Mouse (Mus musculus) forebrain, embryonic 11.5 days (tissue): ENCODE data around the gene Rnf214. TPM values are rescaled to one million over a fixed set of nuclear protein-coding genes. Genes with fewer than 3 reads are reported as not detected.

Experiments used
- ATAC-seq: fragments of 200-750 bp; cut with Nextera tagmentation; replicated peaks from 2 replicates; pipeline ENCODE4 v1.8.0; 2017; ENCODE audit warnings: moderate TSS enrichment; ENCODE audit not compliant: low FRiP score
- DNase-seq: peaks from one replicate; pipeline ENCODE4 v3.0.0-alpha.2; 2017; ENCODE audit warnings: low spot score
- H3K27ac ChIP-seq: fragments of 300-500 bp; sonication (generic); 2 replicates; pipeline ENCODE4 v1.5.1; 2014; ENCODE audit warnings: low read depth, low read length
- H3K27me3 ChIP-seq: fragments of 300-500 bp; sonication (generic); 2 replicates; pipeline ENCODE4 v1.6.1; 2014; ENCODE audit warnings: mild to moderate bottlenecking, low read length, mixed read lengths; ENCODE audit not compliant: control insufficient read depth, insufficient read depth
- H3K36me3 ChIP-seq: fragments of 300-500 bp; sonication (generic); 2 replicates; pipeline ENCODE4 v1.6.1; 2014; ENCODE audit warnings: mild to moderate bottlenecking, low read length, moderate library complexity, mixed read lengths; ENCODE audit not compliant: control insufficient read depth, insufficient read depth
- H3K4me1 ChIP-seq: fragments of 300-500 bp; sonication (generic); replicated peaks from 2 replicates; pipeline ENCODE4 v1.6.1; 2014; ENCODE audit warnings: low read length, mixed read lengths; ENCODE audit not compliant: control insufficient read depth, insufficient read depth
- H3K4me2 ChIP-seq: fragments of 300-500 bp; sonication (generic); 2 replicates; pipeline ENCODE4 v1.6.1; 2014; ENCODE audit warnings: low read depth, mild to moderate bottlenecking, low read length, moderate library complexity, mixed read lengths; ENCODE audit not compliant: severe bottlenecking
- H3K4me3 ChIP-seq: fragments of 300-500 bp; sonication (generic); 2 replicates; pipeline ENCODE4 v1.5.1; 2014; ENCODE audit warnings: low read depth, low read length
- H3K9ac ChIP-seq: fragments of 300-500 bp; sonication (generic); 2 replicates; pipeline ENCODE4 v1.6.1; 2014; ENCODE audit warnings: low read length
- H3K9me3 ChIP-seq: fragments of 300-500 bp; sonication (generic); 2 replicates; pipeline ENCODE4 v1.6.1; 2016; ENCODE audit warnings: low read length, mixed read lengths; ENCODE audit not compliant: control insufficient read depth
- WGBS: fragments of 180-500 bp; shearing (Covaris S2); extraction: QIAGEN DNeasy Blood & Tissue Kit; methylation state at CpG from one replicate; pipeline ENCODE4 v1.1.7; 2014; 5-methylcytosine and 5-hydroxymethylcytosine counted together
- polyA plus RNA-seq: library from polyadenylated mRNA; unstranded; fragments of >200 nt; fragmentation: Nextera tagmentation; extraction: Ambion mirVana; gene quantifications from 2 replicates; pipeline ENCODE4 v1.2.1, GENCODE M21; 2014

Gene Rnf214
- polyA plus RNA-seq: 80.6 and 90.6 TPM in 2 replicates

DNA sequence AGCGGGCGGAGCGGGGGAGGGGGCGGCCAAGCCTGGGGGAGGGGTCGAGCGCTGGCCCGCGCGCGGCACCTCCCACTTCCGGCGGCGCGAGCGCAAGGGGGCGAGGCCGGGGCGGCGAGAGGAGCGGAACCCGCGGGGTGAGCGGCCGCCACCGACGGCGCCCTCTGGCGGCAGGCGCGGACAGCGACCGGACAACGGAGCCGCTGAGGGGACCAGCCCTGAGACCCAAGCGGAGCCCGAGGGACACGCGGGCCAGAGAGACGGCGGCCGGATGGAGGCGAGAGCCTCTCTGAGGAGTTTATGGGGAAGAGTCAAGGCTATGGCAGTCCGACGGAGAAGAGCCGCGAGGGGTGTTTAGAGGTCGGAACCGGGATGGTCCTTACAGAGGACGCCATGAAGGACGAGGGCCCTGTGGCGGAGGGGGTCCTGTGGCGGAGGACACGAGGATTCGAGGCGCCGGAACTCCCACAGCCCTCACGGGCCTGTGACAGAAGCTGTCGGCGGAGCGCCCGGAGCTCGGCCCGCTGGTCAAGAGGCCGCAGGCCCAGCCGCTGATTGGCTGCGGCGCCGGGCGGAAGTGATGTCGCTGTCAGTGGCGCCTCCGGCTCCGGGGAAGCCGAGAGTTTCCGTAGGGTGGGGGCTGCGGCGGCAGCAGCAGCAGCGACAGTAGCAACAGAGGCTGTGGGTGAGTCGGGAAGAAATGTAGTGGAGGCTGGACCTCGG lies at the start of gene Rnf214, which contains the start of gene Pcsk7:
TSS of gene Rnf214 (minus strand) at position 557 of the 723 bp plus-strand sequence.
TSS of gene Pcsk7 (plus strand) at position 143 of the 723 bp plus-strand sequence.
- H3K9ac ChIP-seq: peak within 1 kb of the TSS; percentile 87

DNA sequence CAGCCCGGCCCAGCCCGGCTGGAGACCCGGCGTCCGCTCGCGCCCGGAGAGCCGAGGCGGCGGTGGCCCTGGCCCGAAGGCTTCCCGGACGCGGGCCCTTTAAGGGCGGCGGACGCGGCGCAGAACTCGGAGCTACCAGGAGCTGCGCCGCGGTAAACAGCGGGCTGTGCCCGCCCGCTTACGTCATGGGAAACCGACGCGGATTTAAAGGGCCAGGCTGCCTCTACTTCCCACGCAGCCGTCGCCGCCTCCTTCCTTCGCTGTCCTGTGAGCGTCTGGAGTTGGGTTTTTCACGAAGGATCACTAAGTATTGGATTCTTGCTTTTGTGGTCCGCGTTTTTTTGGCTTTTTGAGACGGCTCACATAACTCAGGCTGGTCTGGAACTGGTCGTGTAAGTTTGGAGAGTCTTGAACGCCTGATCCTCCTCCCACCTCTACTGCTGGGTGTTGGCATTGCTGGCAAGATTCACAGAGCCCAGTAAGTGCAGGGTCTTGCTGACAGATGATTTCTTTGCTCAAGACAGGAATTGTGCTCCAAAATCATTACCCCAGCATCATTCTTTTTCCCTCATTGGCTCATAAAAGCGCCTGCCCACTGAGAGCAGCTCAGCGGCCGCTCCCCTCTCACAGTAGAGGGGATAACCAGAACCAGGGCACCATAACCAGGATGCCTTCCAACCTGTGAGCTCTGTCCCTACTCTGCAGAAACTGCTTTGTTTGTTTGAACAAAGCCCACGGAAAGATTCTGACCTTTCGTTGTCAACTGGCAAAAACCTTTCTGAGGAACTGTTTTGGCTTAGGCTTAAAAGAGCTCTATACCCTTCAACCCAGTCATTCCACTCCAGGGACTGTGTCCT lies 48.6 kb upstream of the Rnf214 start, which contains the start of gene Sidt2:
TSS of gene Sidt2 (minus strand) at position 152 of the 857 bp plus-strand sequence.
- Histone ChIP-seq H3K9me3 (no peaks in the 10 kb centered on the region), H3K4me3 (peak within 1 kb of the TSS; percentile 83), H3K9ac (peak within 1 kb of the TSS; percentile 86), H3K27ac (peak within 1 kb of the TSS; percentile 71), H3K4me2 (peak within 1 kb of the TSS; percentile 93), H3K27me3 (no peaks in the 10 kb centered on the region), H3K36me3 (no peaks in the 10 kb centered on the region; the same call in 1 of the 2 replicates), H3K4me1 (peaks cover 11% of the 10 kb centered on the region; the same call in 1 of the 2 replicates)
- peak; percentile 93 for ATAC-seq
- peak; percentile 92 for DNase-seq
- WGBS: under 1% methylated on average over 48 of the region's 48 CpGs

More for the DNA sequence above, at the start of gene Rnf214, which contains the start of gene Pcsk7:
- H3K27ac ChIP-seq: peak within 1 kb of the TSS; percentile 89
- H3K27me3 ChIP-seq: no peaks in the 10 kb centered on the region
- H3K36me3 ChIP-seq: no peaks in the 10 kb centered on the region
- peak within 1 kb of the TSS; percentile 90 for H3K4me2 ChIP-seq
- H3K4me3 ChIP-seq: peak within 1 kb of the TSS; percentile 92
- ATAC-seq (peak; percentile 91), DNase-seq (peak; percentile 94)
- peaks cover 3% of the 10 kb centered on the region; the same call in 1 of the 2 replicates for H3K4me1 ChIP-seq
- H3K9me3 ChIP-seq: no peaks in the 10 kb centered on the region
- under 1% methylated on average over 68 of the region's 80 CpGs for WGBS

DNA sequence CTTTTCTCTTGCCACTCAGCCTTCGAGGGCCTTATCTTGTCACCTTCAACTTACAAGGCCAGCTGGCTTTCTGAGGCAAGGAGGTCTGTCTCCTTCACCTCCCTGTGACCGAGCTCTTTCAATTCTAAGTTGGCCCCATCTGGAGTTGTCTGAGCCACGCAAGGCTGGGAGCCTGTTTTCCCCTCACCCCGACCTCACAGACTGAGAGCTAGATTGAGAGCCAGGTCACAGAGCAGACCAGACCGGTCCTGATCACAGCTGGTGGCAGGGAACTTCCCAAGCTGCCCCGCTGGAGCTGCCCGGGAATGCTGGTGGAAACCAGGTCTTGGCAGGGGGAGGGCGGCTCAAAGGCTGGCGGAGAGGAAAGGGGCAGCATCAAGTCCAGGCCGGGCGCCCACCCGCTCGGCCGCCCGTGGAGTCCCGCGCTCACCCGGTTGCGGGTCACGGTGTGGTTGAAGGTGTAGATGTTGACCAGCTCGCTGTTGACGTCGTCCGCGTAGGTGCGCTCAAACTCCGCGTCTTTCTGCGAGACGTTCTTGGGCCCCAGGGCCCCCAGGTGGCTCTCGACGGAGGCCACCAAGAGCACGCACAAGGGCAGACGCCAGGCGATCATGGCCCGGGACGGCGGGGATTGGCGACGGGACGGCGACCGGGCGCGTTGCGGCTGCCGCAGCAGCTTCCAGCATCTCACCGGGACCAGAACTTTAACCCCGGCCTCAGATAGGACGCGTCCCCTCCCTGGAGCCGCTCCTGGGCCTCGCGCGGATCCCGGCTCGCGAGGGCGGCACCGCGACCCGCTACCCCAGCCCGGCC lies 47.8 kb upstream of the Rnf214 start:
- DNase-seq (no peak), ATAC-seq (peak; percentile 53)
- Histone ChIP-seq H3K27ac (peak overlapping the region; percentile 71), H3K4me2 (peak overlapping the region; percentile 93), H3K27me3 (no peaks in the 10 kb centered on the region), H3K4me3 (peak overlapping the region; percentile 83), H3K4me1 (peaks cover 11% of the 10 kb centered on the region; the same call in 1 of the 2 replicates), H3K9me3 (no peaks in the 10 kb centered on the region), H3K9ac (peak overlapping the region; percentile 86), H3K36me3 (no peaks in the 10 kb centered on the region; the same call in 1 of the 2 replicates)
- WGBS: under 1% methylated on average over 61 of the region's 63 CpGs

DNA sequence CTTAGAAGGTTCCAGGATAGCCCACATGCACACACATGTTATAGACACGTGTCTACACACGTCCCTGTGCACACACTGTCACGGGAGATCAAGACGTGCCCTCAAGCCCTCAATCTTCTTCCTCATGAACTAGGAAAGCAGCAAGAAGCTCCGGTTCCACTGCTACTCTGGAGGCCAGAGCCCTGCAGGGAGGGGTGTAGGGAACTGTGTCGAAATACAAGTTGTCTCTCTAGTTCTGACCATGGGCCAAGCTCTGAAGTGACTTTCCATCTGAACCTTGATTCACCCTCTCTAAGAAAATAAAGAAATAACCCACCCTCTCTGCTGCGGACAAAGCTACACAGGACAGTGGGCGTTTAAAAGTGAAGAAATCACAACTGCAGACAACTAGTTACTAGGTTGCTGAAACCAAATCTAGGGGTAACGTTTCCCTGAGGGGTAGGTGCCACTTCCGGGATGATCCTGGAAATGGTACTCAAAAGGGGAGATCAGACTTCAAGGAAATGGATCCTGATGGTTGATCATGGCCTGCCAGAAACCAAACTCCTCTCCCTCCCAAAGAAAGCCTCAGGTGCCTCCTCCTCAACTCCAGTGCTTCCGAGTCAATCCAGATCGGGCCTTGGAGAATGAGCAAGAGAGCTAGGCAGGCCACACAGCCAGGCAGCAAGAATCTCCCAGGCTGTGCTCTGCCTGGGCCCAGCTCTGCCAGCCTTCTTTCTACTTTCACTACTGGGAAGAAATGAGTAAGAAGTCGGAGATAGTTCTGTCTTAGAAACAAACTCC lies 47.0 kb upstream of the Rnf214 start:
- WGBS: 67% methylated on average over 13 of the region's 13 CpGs

DNA sequence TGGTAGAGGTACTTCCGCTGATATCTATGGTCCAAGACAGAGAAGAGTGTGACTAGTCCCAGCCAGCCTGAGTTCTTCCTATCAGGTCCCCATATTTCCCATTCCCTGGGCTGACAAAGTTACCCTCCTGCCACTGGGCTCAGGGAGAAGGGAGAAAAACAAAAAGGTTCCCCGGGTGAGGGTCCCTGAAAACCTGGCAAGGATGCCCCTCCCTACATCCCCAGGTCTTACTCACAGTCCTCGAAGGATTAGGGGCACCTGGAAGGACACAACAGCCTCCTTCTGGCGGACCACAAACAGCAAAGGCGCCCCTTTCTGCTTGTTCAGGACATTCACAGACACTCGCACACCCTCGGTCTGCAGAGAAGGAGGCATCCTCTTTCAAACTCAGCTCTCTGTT lies 46.2 kb upstream of the Rnf214 start:
- no peak overlapping the region for H3K4me2 ChIP-seq
- WGBS: 77% methylated on average over 7 of the region's 7 CpGs
- H3K4me1 ChIP-seq: peaks cover 11% of the 10 kb centered on the region; the same call in 1 of the 2 replicates
- no peak overlapping the region for H3K27ac ChIP-seq
- ATAC-seq (no peak), DNase-seq (no peak)
- no peaks in the 10 kb centered on the region; the same call in 1 of the 2 replicates for H3K36me3 ChIP-seq
- H3K27me3 ChIP-seq: no peaks in the 10 kb centered on the region
- no peak overlapping the region; the same call in 1 of the 2 replicates for H3K9ac ChIP-seq
- no peak overlapping the region for H3K4me3 ChIP-seq
- no peaks in the 10 kb centered on the region for H3K9me3 ChIP-seq

More for the DNA sequence above, 47.0 kb upstream of the Rnf214 start:
- Histone ChIP-seq H3K4me1 (peaks cover 11% of the 10 kb centered on the region; the same call in 1 of the 2 replicates), H3K4me2 (peak overlapping the region; percentile 93), H3K27ac (no peak overlapping the region), H3K9ac (peak overlapping the region; percentile 86), H3K36me3 (no peaks in the 10 kb centered on the region; the same call in 1 of the 2 replicates), H3K27me3 (no peaks in the 10 kb centered on the region), H3K4me3 (peak overlapping the region; percentile 83), H3K9me3 (no peaks in the 10 kb centered on the region)
- ATAC-seq (no peak), DNase-seq (no peak)

DNA sequence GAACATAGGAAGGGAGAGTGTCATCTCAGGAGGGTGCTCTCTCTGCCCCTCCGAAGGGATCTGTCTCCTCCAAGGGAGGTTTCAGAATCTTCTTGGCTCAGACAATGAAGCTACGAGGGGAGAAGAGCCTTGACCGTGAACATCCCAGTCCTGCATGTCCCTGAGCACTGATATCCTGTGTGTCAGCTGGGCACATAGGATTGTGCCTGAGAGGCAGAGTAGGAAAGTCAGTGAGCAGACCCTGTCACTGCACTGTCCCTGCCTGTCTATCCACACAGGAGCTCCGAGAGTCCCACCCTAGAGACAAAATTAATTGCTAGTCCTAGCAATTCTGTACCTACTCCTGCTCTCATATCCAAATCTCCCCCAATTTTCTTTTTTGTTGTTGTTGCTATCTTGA lies 45.3 kb upstream of the Rnf214 start:
- 89% methylated on average over 4 of the region's 4 CpGs for WGBS

DNA sequence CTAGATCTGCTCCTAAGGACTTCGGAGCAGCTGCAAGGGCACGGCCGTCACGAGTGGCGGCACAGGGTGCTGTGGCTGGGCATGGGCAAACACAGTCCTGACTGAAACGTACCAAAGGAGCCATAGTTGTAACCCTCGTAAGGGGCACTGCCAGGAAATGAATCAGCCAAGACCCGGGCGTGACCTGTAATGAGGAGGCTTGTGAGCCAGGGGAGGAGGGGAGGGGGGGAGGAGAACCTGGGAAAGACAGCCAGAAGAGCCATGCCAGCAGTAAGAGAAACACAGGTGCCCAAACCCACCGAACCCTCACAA lies 40.1 kb upstream of the Rnf214 start:
- H3K36me3 ChIP-seq: no peaks in the 10 kb centered on the region; the same call in 1 of the 2 replicates
- WGBS: 93% methylated on average over 10 of the region's 10 CpGs
- H3K9ac ChIP-seq: no peak overlapping the region
- no peak overlapping the region for H3K4me3 ChIP-seq
- H3K27me3 ChIP-seq: no peaks in the 10 kb centered on the region
- no peaks in the 10 kb centered on the region for H3K4me1 ChIP-seq
- no peaks in the 10 kb centered on the region for H3K9me3 ChIP-seq
- H3K4me2 ChIP-seq: no peak overlapping the region
- ATAC-seq (no peak), DNase-seq (no peak)
- no peak overlapping the region for H3K27ac ChIP-seq

More for the DNA sequence above, 45.3 kb upstream of the Rnf214 start:
- Histone ChIP-seq H3K27me3 (no peaks in the 10 kb centered on the region), H3K9ac (no peak overlapping the region), H3K4me1 (peaks cover 11% of the 10 kb centered on the region; the same call in 1 of the 2 replicates), H3K27ac (no peak overlapping the region), H3K9me3 (no peaks in the 10 kb centered on the region), H3K4me3 (no peak overlapping the region), H3K4me2 (no peak overlapping the region), H3K36me3 (no peaks in the 10 kb centered on the region; the same call in 1 of the 2 replicates)
- ATAC-seq (no peak), DNase-seq (no peak)
